Mouse (Mus musculus): ENCODE measurements at regions not wholly inside any gene's neighbourhood (a gene's known extent, or its start where the extent isn't known, plus 50 kb on each side); places are given as distances from the start of the nearest gene placed in this dataset.
"Not testable (repeated sequence)": the region's sequence is repeated elsewhere in the genome, so short reads cannot be mapped to it uniquely, and the experiment has no call there.

GRCm38 (mm10) chr16:8914183-8914582 is 84.3 kb downstream of the 1810013L24Rik start:
- not testable (repeated sequence) for H3K4me2 ChIP-seq (ENCODE audit: low read length); H3K4me3 ChIP-seq (ENCODE audit: low read depth, low read length); H3K4me1 ChIP-seq (replicated peaks; ENCODE audit: control insufficient read depth, insufficient read depth, low read length); H3K27me3 ChIP-seq (replicated peaks; ENCODE audit: control insufficient read depth, insufficient read depth, low read length); H3K27ac ChIP-seq (ENCODE audit: low read depth); H3K9ac ChIP-seq (ENCODE audit: low read length); H3K9me3 ChIP-seq (ENCODE audit: control insufficient read depth, low read length); DNase-seq (ENCODE audit: low spot score); ATAC-seq (replicated peaks; ENCODE audit: low FRiP score, low TSS enrichment, low read depth); H3K36me3 ChIP-seq (ENCODE audit: control insufficient read depth, insufficient read depth, low read length)
- WGBS = 13% methylated on average over 1 of the region's 1 CpGs

- H3K4me2 ChIP-seq (ENCODE audit: low read length) = no peak overlapping the region
- ATAC-seq (replicated peaks; ENCODE audit: low FRiP score, low TSS enrichment, low read depth) (no peak), DNase-seq (ENCODE audit: low spot score) (no peak)
- H3K4me3 ChIP-seq (ENCODE audit: low read depth, low read length) = no peak overlapping the region
- H3K4me1 ChIP-seq (replicated peaks; ENCODE audit: control insufficient read depth, insufficient read depth, low read length) = no peaks in the 10 kb centered on the region
- no peaks in the 10 kb centered on the region for H3K36me3 ChIP-seq (ENCODE audit: control insufficient read depth, insufficient read depth, low read length)
- H3K27ac ChIP-seq (ENCODE audit: low read depth) = no peak overlapping the region
- no peaks in the 10 kb centered on the region for H3K27me3 ChIP-seq (replicated peaks; ENCODE audit: control insufficient read depth, insufficient read depth, low read length)
- H3K9me3 ChIP-seq (ENCODE audit: control insufficient read depth, low read length) = no peaks in the 10 kb centered on the region
- WGBS = 47% methylated on average over 7 of the region's 7 CpGs
- no peak overlapping the region for H3K9ac ChIP-seq (ENCODE audit: low read length)
Measured at GRCm38 (mm10) chr16:8916091-8916490, 86.2 kb downstream of the 1810013L24Rik start.

GRCm38 (mm10) chr16:8918741-8919535 is 89.0 kb downstream of the 1810013L24Rik start:
- Histone ChIP-seq H3K9me3 (ENCODE audit: control insufficient read depth, low read length) (no peaks in the 10 kb centered on the region), H3K4me3 (ENCODE audit: low read depth, low read length) (no peak overlapping the region), H3K36me3 (ENCODE audit: control insufficient read depth, insufficient read depth, low read length) (no peaks in the 10 kb centered on the region), H3K27me3 (replicated peaks; ENCODE audit: control insufficient read depth, insufficient read depth, low read length) (no peaks in the 10 kb centered on the region), H3K4me2 (ENCODE audit: low read length) (no peak overlapping the region), H3K9ac (ENCODE audit: low read length) (no peak overlapping the region), H3K27ac (ENCODE audit: low read depth) (no peak overlapping the region), H3K4me1 (replicated peaks; ENCODE audit: control insufficient read depth, insufficient read depth, low read length) (no peaks in the 10 kb centered on the region)
- no peak for DNase-seq (ENCODE audit: low spot score)
- no peak for ATAC-seq (replicated peaks; ENCODE audit: low FRiP score, low TSS enrichment, low read depth)
- WGBS = 81% methylated on average over 9 of the region's 9 CpGs

- H3K9ac ChIP-seq (ENCODE audit: low read length) = no peak overlapping the region
- H3K4me1 ChIP-seq (replicated peaks; ENCODE audit: control insufficient read depth, insufficient read depth, low read length) = no peaks in the 10 kb centered on the region
- no peaks in the 10 kb centered on the region for H3K9me3 ChIP-seq (ENCODE audit: control insufficient read depth, low read length)
- ATAC-seq (replicated peaks; ENCODE audit: low FRiP score, low TSS enrichment, low read depth) = no peak
- no peak for DNase-seq (ENCODE audit: low spot score)
- H3K4me3 ChIP-seq (ENCODE audit: low read depth, low read length) = no peak overlapping the region
- 86% methylated on average over 4 of the region's 4 CpGs for WGBS
- H3K36me3 ChIP-seq (ENCODE audit: control insufficient read depth, insufficient read depth, low read length) = no peaks in the 10 kb centered on the region
- no peak overlapping the region for H3K4me2 ChIP-seq (ENCODE audit: low read length)
- no peak overlapping the region for H3K27ac ChIP-seq (ENCODE audit: low read depth)
- H3K27me3 ChIP-seq (replicated peaks; ENCODE audit: control insufficient read depth, insufficient read depth, low read length) = no peaks in the 10 kb centered on the region
Measured at GRCm38 (mm10) chr16:8924732-8925131, 94.8 kb downstream of the 1810013L24Rik start.

- Histone ChIP-seq H3K4me3 (ENCODE audit: low read depth, low read length) (no peak overlapping the region), H3K4me2 (ENCODE audit: low read length) (no peak overlapping the region), H3K36me3 (ENCODE audit: control insufficient read depth, insufficient read depth, low read length) (no peaks in the 10 kb centered on the region), H3K27me3 (replicated peaks; ENCODE audit: control insufficient read depth, insufficient read depth, low read length) (no peaks in the 10 kb centered on the region), H3K9ac (ENCODE audit: low read length) (no peak overlapping the region), H3K9me3 (ENCODE audit: control insufficient read depth, low read length) (no peaks in the 10 kb centered on the region), H3K27ac (ENCODE audit: low read depth) (no peak overlapping the region), H3K4me1 (replicated peaks; ENCODE audit: control insufficient read depth, insufficient read depth, low read length) (no peaks in the 10 kb centered on the region)
- no peak for DNase-seq (ENCODE audit: low spot score)
- ATAC-seq (replicated peaks; ENCODE audit: low FRiP score, low TSS enrichment, low read depth) = no peak
Measured at GRCm38 (mm10) chr16:8931961-8932360, 102.1 kb downstream of the 1810013L24Rik start.

GRCm38 (mm10) chr16:8933121-8933520 is 103.2 kb downstream of the 1810013L24Rik start:
- Histone ChIP-seq H3K4me3 (ENCODE audit: low read depth, low read length) (no peak overlapping the region), H3K9me3 (ENCODE audit: control insufficient read depth, low read length) (no peaks in the 10 kb centered on the region), H3K9ac (ENCODE audit: low read length) (no peak overlapping the region), H3K36me3 (ENCODE audit: control insufficient read depth, insufficient read depth, low read length) (no peaks in the 10 kb centered on the region), H3K4me2 (ENCODE audit: low read length) (no peak overlapping the region), H3K4me1 (replicated peaks; ENCODE audit: control insufficient read depth, insufficient read depth, low read length) (no peaks in the 10 kb centered on the region), H3K27ac (ENCODE audit: low read depth) (no peak overlapping the region), H3K27me3 (replicated peaks; ENCODE audit: control insufficient read depth, insufficient read depth, low read length) (no peaks in the 10 kb centered on the region)
- 93% methylated on average over 3 of the region's 3 CpGs for whole genome bisulfite sequencing
- DNase-seq (ENCODE audit: low spot score) = no peak
- ATAC-seq (replicated peaks; ENCODE audit: low FRiP score, low TSS enrichment, low read depth) = no peak

- Histone ChIP-seq H3K36me3 (ENCODE audit: control insufficient read depth, insufficient read depth, low read length) (no peaks in the 10 kb centered on the region), H3K9me3 (ENCODE audit: control insufficient read depth, low read length) (no peaks in the 10 kb centered on the region), H3K9ac (ENCODE audit: low read length) (no peak overlapping the region), H3K4me1 (replicated peaks; ENCODE audit: control insufficient read depth, insufficient read depth, low read length) (no peaks in the 10 kb centered on the region), H3K27me3 (replicated peaks; ENCODE audit: control insufficient read depth, insufficient read depth, low read length) (no peaks in the 10 kb centered on the region), H3K4me2 (ENCODE audit: low read length) (no peak overlapping the region), H3K4me3 (ENCODE audit: low read depth, low read length) (no peak overlapping the region), H3K27ac (ENCODE audit: low read depth) (no peak overlapping the region)
- ATAC-seq (replicated peaks; ENCODE audit: low FRiP score, low TSS enrichment, low read depth) = no peak
- DNase-seq (ENCODE audit: low spot score) = no peak
Measured at GRCm38 (mm10) chr16:8936446-8936845, 106.5 kb downstream of the 1810013L24Rik start.

- Histone ChIP-seq H3K27ac (ENCODE audit: low read depth) (no peak overlapping the region), H3K27me3 (replicated peaks; ENCODE audit: control insufficient read depth, insufficient read depth, low read length) (no peaks in the 10 kb centered on the region), H3K36me3 (ENCODE audit: control insufficient read depth, insufficient read depth, low read length) (no peaks in the 10 kb centered on the region), H3K9me3 (ENCODE audit: control insufficient read depth, low read length) (no peaks in the 10 kb centered on the region), H3K4me1 (replicated peaks; ENCODE audit: control insufficient read depth, insufficient read depth, low read length) (no peaks in the 10 kb centered on the region), H3K9ac (ENCODE audit: low read length) (no peak overlapping the region), H3K4me3 (ENCODE audit: low read depth, low read length) (no peak overlapping the region), H3K4me2 (ENCODE audit: low read length) (no peak overlapping the region)
- WGBS = 36% methylated on average over 5 of the region's 5 CpGs
- ATAC-seq (replicated peaks; ENCODE audit: low FRiP score, low TSS enrichment, low read depth) (no peak), DNase-seq (ENCODE audit: low spot score) (no peak)
Measured at GRCm38 (mm10) chr16:8938516-8938915, 108.6 kb downstream of the 1810013L24Rik start.

- Histone ChIP-seq H3K27me3 (replicated peaks; ENCODE audit: control insufficient read depth, insufficient read depth, low read length) (no peaks in the 10 kb centered on the region), H3K27ac (ENCODE audit: low read depth) (no peak overlapping the region), H3K4me3 (ENCODE audit: low read depth, low read length) (no peak overlapping the region), H3K9ac (ENCODE audit: low read length) (no peak overlapping the region), H3K4me1 (replicated peaks; ENCODE audit: control insufficient read depth, insufficient read depth, low read length) (no peaks in the 10 kb centered on the region), H3K9me3 (ENCODE audit: control insufficient read depth, low read length) (no peaks in the 10 kb centered on the region), H3K36me3 (ENCODE audit: control insufficient read depth, insufficient read depth, low read length) (no peaks in the 10 kb centered on the region), H3K4me2 (ENCODE audit: low read length) (no peak overlapping the region)
- WGBS = 55% methylated on average over 7 of the region's 7 CpGs
- DNase-seq (ENCODE audit: low spot score) = no peak
- ATAC-seq (replicated peaks; ENCODE audit: low FRiP score, low TSS enrichment, low read depth) = no peak
Measured at GRCm38 (mm10) chr16:8939136-8939535, 109.2 kb downstream of the 1810013L24Rik start.
